Mouse (Mus musculus): ENCODE data around the gene Cd38. TPM values are rescaled to one million over a fixed set of nuclear protein-coding genes. Genes with fewer than 3 reads are reported as not detected.

The Cd38 gene
- polyA plus RNA-seq, 1 experiment from 2014 or later, result 3.8 TPM

GRCm38 (mm10) chr5:43953241-43953640 lies 84.9 kb downstream of the Cd38 start:
- Histone ChIP-seq H3K4me3 (no peak overlapping the region), H3K9me3 (no peaks in the 10 kb centered on the region), H3K36me3 (no peaks in the 10 kb centered on the region), H3K4me2 (replicated peaks) (no peak overlapping the region), H3K4me1 (peaks cover 8% of the 10 kb centered on the region), H3K27me3 (no peaks in the 10 kb centered on the region), H3K9ac (replicated peaks) (no peak overlapping the region), H3K27ac (replicated peaks) (no peak overlapping the region)
- 71% methylated on average over 1 of the region's 1 CpGs for WGBS
- no peak for ATAC-seq (ENCODE audit: low FRiP score, low read depth)

- Histone ChIP-seq H3K9ac (replicated peaks) (no peak overlapping the region), H3K4me1 (no peaks in the 10 kb centered on the region), H3K9me3 (no peaks in the 10 kb centered on the region), H3K36me3 (no peaks in the 10 kb centered on the region), H3K4me3 (no peak overlapping the region), H3K4me2 (replicated peaks) (no peak overlapping the region), H3K27ac (replicated peaks) (no peak overlapping the region), H3K27me3 (no peaks in the 10 kb centered on the region)
- WGBS, result 82% methylated on average over 3 of the region's 3 CpGs
- no peak for ATAC-seq (ENCODE audit: low FRiP score, low read depth)
Measured at GRCm38 (mm10) chr5:43959884-43960440, 91.6 kb downstream of the Cd38 start.

DNA sequence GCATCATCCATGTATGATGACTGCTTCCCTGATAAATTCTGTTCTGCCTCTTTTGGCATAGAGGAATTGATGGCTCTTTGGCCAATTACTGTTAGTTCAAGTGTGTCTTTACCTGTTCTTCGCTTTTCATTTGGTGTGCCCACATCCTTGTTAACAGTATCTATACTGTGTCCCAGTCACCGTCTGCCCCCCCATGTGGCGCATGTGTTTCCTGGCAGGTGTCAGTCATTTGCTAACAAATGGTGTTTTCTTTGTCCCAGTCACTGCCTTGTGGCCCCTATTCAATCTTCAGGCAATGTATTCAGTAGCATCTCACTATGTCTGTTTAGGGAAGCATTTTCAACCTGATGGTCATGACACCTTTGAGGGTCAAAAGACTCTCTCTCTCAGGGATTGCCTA lies 92.7 kb downstream of the Cd38 start:
- no peak overlapping the region for H3K4me2 ChIP-seq (replicated peaks)
- no peaks in the 10 kb centered on the region for H3K36me3 ChIP-seq
- no peak for ATAC-seq (ENCODE audit: low FRiP score, low read depth)
- H3K4me1 ChIP-seq, result no peaks in the 10 kb centered on the region
- no peak overlapping the region for H3K9ac ChIP-seq (replicated peaks)
- no peaks in the 10 kb centered on the region for H3K27me3 ChIP-seq
- 90% methylated on average over 3 of the region's 3 CpGs for WGBS
- no peaks in the 10 kb centered on the region for H3K9me3 ChIP-seq
- H3K4me3 ChIP-seq, result no peak overlapping the region
- H3K27ac ChIP-seq (replicated peaks), result no peak overlapping the region

Other genes with a start within 250 kb of the Cd38 start
- gene Cc2d2a, start 206.2 kb upstream of the Cd38 start, polyA plus RNA-seq (2016; fragmentation: Nextera tagmentation; extraction: Ambion mirVana), result 9.6 and 11.4 TPM in 2 replicates
- gene Bst1, start 49.7 kb upstream of the Cd38 start, polyA plus RNA-seq (2016; fragmentation: Nextera tagmentation; extraction: Ambion mirVana), result 0.17 TPM in 1 of 2 replicates, not detected in the other
- 61.8 and 62.7 TPM in 2 replicates for gene Fbxl5, start 46.9 kb upstream of the Cd38 start, polyA plus RNA-seq (2016; fragmentation: Nextera tagmentation; extraction: Ambion mirVana)
- not detected in 2 replicates for gene Gm7879, start 44.6 kb downstream of the Cd38 start, polyA plus RNA-seq (2016; fragmentation: Nextera tagmentation; extraction: Ambion mirVana)
- gene Fgfbp1, start 113.2 kb downstream of the Cd38 start, polyA plus RNA-seq (2016; fragmentation: Nextera tagmentation; extraction: Ambion mirVana), result 0.80 and 0.97 TPM in 2 replicates
- gene Prom1, start 233.5 kb downstream of the Cd38 start, polyA plus RNA-seq (2016; fragmentation: Nextera tagmentation; extraction: Ambion mirVana), result 110 and 123 TPM in 2 replicates

Measured in midbrain, embryonic 12.5 days (tissue).